Mouse (Mus musculus) G1E (cell line): Measurements from ENCODE around the gene Lrig2. TPM values are rescaled to one million over a fixed set of nuclear protein-coding genes. Genes with fewer than 3 reads are reported as not detected.

Source experiments
- ATAC-seq: 2 replicates; pipeline ENCODE4 v1.8.0; 2016; ENCODE audit warnings: mild to moderate bottlenecking; ENCODE audit not compliant: insufficient number of reproducible peaks, poor library complexity, low FRiP score, severe bottlenecking; ENCODE audit errors: extremely low read depth
- DNase-seq: peaks from one replicate; pipeline ENCODE4 v3.0.0; 2012; ENCODE audit warnings: low spot score
- H3K27me3 ChIP-seq: 2 replicates; pipeline ENCODE4 v1.6.1; 2012; ENCODE audit warnings: mild to moderate bottlenecking, low read length, inconsistent platforms; ENCODE audit not compliant: insufficient read depth
- H3K36me3 ChIP-seq: replicated peaks from 2 replicates; pipeline ENCODE3; 2012; ENCODE audit warnings: mild to moderate bottlenecking, inconsistent platforms
- H3K4me1 ChIP-seq: 2 replicates; pipeline ENCODE4 v1.6.1; 2012; ENCODE audit warnings: low read depth, low read length, inconsistent platforms, mixed read lengths; ENCODE audit not compliant: insufficient read depth
- H3K4me3 ChIP-seq: 2 replicates; pipeline ENCODE4 v1.5.1; 2012; ENCODE audit warnings: low read depth, mild to moderate bottlenecking, inconsistent platforms, low read length, moderate library complexity, mixed read lengths
- H3K9me3 ChIP-seq: replicated peaks from 2 replicates; pipeline ENCODE4 v1.6.1; 2012; ENCODE audit warnings: inconsistent platforms
- CTCF ChIP-seq: IDR thresholded peaks from 2 replicates; pipeline ENCODE4 v1.5.1; 2012; ENCODE audit warnings: low read depth, low read length, inconsistent platforms, mixed read lengths
- GATA1 ChIP-seq: IDR thresholded peaks from 2 replicates; pipeline ENCODE4 v1.6.1; 2012; ENCODE audit warnings: borderline replicate concordance, low read length, inconsistent platforms, mixed read lengths
- GATA2 ChIP-seq: IDR thresholded peaks from 2 replicates; pipeline ENCODE4 v1.6.1; 2012; ENCODE audit warnings: low read depth, low read length, inconsistent platforms, borderline replicate concordance
- POLR2AphosphoS5 ChIP-seq: IDR thresholded peaks from 2 replicates; pipeline ENCODE4 v1.6.1; 2012; ENCODE audit warnings: low read depth, low read length, inconsistent platforms; ENCODE audit not compliant: insufficient replicate concordance
- TAL1 ChIP-seq: conservative IDR thresholded peaks from 2 replicates; pipeline ENCODE4 v1.6.1; 2012; ENCODE audit warnings: low read depth, low read length, inconsistent platforms, mixed read lengths
- polyA plus RNA-seq: library from polyadenylated mRNA; stranded (reverse); fragments of >175 nt; gene quantifications from 2 replicates; pipeline ENCODE4 v1.2.3, GENCODE M21; 2012
- total RNA-seq, 2 experiments: library from RNA; stranded (forward) in 1 of 2; stranded (reverse) in 1 of 2; fragments of 200-1000 nt in 1 of 2; fragments of >200 nt in 1 of 2; fragmentation: Nextera tagmentation in 1 of 2; gene quantifications; 2 replicates each; pipeline ENCODE4 v1.2.3; 2014 to 2017

Lrig2 gene
- total and polyA plus RNA-seq, 3 experiments: 1.9 to 20.5 (median 15.7) TPM

GRCm38 (mm10) chr3:104441435-104441834 is 70.3 kb downstream of the Lrig2 start:
- no peak overlapping the region for H3K4me3 ChIP-seq
- ATAC-seq: no peak
- H3K27me3 ChIP-seq: peaks cover 20% of the 10 kb centered on the region
- H3K9me3 ChIP-seq: no peaks in the 10 kb centered on the region
- H3K36me3 ChIP-seq: no peaks in the 10 kb centered on the region
- no peaks in the 10 kb centered on the region for H3K4me1 ChIP-seq
- no peak for DNase-seq
- no peak for TF ChIP-seq CTCF
- no peak for TF ChIP-seq GATA2
- TF ChIP-seq TAL1: no peak

DNA sequence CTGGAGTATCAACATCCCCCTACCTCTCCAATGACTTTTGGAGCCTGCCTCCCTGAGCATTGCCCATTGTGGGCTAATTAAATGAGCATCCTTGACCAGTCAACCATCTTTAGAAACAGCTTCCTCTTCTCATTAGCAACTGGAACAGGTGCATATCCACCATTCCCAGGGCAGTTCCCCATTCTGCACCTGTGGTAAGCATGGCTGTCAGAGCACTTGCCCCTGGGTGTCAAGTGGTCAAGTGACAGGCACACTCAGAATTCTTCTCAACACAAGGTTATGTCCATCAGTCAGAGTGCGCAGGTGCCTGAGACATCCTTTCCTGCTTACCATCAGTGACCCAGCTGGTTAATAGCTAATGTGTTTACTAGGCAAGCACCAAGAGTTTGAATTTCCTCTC is 72.9 kb downstream of the Lrig2 start:
- TF ChIP-seq CTCF (no peak), GATA2 (no peak), TAL1 (no peak), POLR2AphosphoS5 (no peak), GATA1 (no peak)
- no peak for DNase-seq
- H3K27me3 ChIP-seq: 0 out of 2 replicates have a peak, but pooled peaks cover 7% of the 10 kb centered on the region
- no peaks in the 10 kb centered on the region for H3K9me3 ChIP-seq
- H3K36me3 ChIP-seq: no peaks in the 10 kb centered on the region
- peaks cover 2% of the 10 kb centered on the region; the same call in 1 of the 2 replicates for H3K4me1 ChIP-seq
- H3K4me3 ChIP-seq: no peak overlapping the region
- ATAC-seq: no peak

- no peak for ATAC-seq
- DNase-seq: no peak
- Histone ChIP-seq H3K36me3 (no peaks in the 10 kb centered on the region), H3K9me3 (no peaks in the 10 kb centered on the region), H3K4me3 (no peak overlapping the region), H3K27me3 (0 out of 2 replicates have a peak, but pooled peaks cover 5% of the 10 kb centered on the region), H3K4me1 (peaks cover 2% of the 10 kb centered on the region; the same call in 1 of the 2 replicates)
- no peak for TF ChIP-seq POLR2AphosphoS5
- no peak for TF ChIP-seq CTCF
- no peak for TF ChIP-seq GATA2
- no peak for TF ChIP-seq TAL1
- TF ChIP-seq GATA1: no peak
These were observed 74.1 kb downstream of the Lrig2 start for GRCm38 (mm10) chr3:104437576-104437975.

DNA sequence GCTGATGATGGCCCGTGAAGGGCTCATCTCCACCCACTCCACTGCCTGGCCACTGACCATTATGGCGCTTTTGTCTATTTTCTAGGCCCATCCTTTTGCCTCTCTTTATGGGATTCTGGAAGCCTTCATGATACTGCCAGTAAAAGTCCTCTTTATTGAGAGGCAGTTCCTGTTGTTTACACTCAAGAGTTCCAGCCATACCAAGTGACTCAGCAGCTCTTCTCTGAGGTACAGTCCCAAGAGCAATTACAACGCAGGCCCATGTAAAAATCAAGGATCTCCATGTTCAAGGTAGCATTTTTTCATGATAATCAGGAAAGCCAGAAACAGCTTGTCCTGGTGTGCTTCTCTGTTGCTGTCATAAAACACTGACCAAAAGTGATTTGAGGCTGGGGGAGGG is 75.8 kb downstream of the Lrig2 start:
- Histone ChIP-seq H3K4me1 (peaks cover 2% of the 10 kb centered on the region; the same call in 1 of the 2 replicates), H3K4me3 (no peak overlapping the region), H3K9me3 (no peaks in the 10 kb centered on the region), H3K27me3 (0 out of 2 replicates have a peak, but pooled peaks cover 6% of the 10 kb centered on the region), H3K36me3 (no peaks in the 10 kb centered on the region)
- no peak for ATAC-seq
- no peak for DNase-seq
- TF ChIP-seq GATA2: no peak
- TF ChIP-seq CTCF: no peak
- no peak for TF ChIP-seq POLR2AphosphoS5
- TF ChIP-seq TAL1: no peak
- TF ChIP-seq GATA1: no peak

DNA sequence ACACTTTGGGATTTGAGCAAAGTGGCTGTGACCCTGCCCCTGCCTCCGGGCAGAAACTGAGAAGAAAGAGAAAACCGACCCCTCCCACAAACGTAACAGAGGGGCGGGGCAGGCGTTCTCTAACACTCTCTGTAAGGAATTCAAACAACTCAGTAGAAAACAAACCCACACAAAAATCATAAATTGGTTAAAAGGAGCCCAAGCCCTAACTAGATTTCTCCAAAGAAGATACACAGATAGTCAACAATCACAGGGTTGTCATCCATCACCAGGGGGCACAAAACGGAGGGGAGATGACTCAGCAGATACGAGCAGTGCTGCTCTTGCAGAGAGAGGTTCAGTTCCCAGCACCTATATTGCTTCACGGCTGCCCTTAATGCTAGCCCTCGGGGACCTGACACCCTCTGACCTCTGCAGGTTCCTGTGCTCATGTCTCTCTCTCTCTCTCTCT is 77.4 kb downstream of the Lrig2 start:
- peaks cover 2% of the 10 kb centered on the region; the same call in 1 of the 2 replicates for H3K4me1 ChIP-seq
- no peaks in the 10 kb centered on the region for H3K9me3 ChIP-seq
- DNase-seq (no peak), ATAC-seq (no peak)
- H3K27me3 ChIP-seq: peaks cover 13% of the 10 kb centered on the region
- H3K4me3 ChIP-seq: no peak overlapping the region
- no peaks in the 10 kb centered on the region for H3K36me3 ChIP-seq
- no peak for TF ChIP-seq POLR2AphosphoS5
- no peak for TF ChIP-seq TAL1
- TF ChIP-seq GATA1: no peak
- TF ChIP-seq CTCF: no peak
- TF ChIP-seq GATA2: no peak

DNA sequence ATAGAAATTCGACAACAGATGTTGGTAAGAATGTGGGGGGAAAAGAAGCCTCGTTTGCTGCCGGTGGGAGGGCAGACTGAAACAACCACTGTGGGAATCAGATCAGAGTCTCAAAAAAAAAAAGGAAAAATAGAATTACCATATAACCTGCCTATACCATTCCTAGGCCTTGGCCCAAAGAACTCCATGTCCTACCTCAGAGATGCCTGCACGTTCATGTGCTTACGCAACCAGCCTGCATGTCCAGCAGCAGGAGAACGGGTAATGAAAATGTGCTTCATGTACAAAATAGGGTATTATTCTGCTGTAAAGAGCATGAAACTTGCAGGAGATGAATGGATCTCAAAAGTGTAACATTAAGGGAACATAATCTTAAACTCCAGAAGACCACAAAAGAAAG is 79.1 kb downstream of the Lrig2 start:
- TF ChIP-seq POLR2AphosphoS5 (no peak), GATA1 (no peak), CTCF (no peak), TAL1 (no peak), GATA2 (no peak)
- Histone ChIP-seq H3K4me1 (peaks cover 2% of the 10 kb centered on the region; the same call in 1 of the 2 replicates), H3K36me3 (no peaks in the 10 kb centered on the region), H3K27me3 (peaks cover 13% of the 10 kb centered on the region), H3K9me3 (no peaks in the 10 kb centered on the region), H3K4me3 (no peak overlapping the region)
- ATAC-seq (no peak), DNase-seq (no peak)

GRCm38 (mm10) chr3:104431848-104432159 is 79.9 kb downstream of the Lrig2 start:
- Histone ChIP-seq H3K36me3 (no peaks in the 10 kb centered on the region), H3K27me3 (peaks cover 10% of the 10 kb centered on the region), H3K4me3 (no peak overlapping the region), H3K9me3 (no peaks in the 10 kb centered on the region), H3K4me1 (peaks cover 2% of the 10 kb centered on the region; the same call in 1 of the 2 replicates)
- no peak for ATAC-seq
- DNase-seq: no peak
- no peak for TF ChIP-seq TAL1
- TF ChIP-seq POLR2AphosphoS5: no peak
